Mouse (Mus musculus): ENCODE data around the gene M1ap.

- no peak for TF ChIP-seq CTCF (IDR thresholded peaks at IDR 0.05; ENCODE audit: borderline replicate concordance, control insufficient read depth, extremely low read depth, insufficient read depth, low read length, poor library complexity)
- no peak for TF ChIP-seq POLR2A (IDR thresholded peaks at IDR 0.05; ENCODE audit: control insufficient read depth, extremely low read depth, insufficient read depth, low read length, poor library complexity)
These were observed 49.4 kb upstream of the M1ap start for GRCm38 (mm10) chr6:82897311-82897710.
